Mouse (Mus musculus) midbrain, embryonic 14.5 days (tissue): Measurements from ENCODE around the gene Bpifb9b. TPM values are rescaled to one million over a fixed set of nuclear protein-coding genes. Genes with fewer than 3 reads are reported as not detected.
"Not testable (repeated sequence)": the region's sequence is repeated elsewhere in the genome, so short reads cannot be mapped to it uniquely, and the experiment has no call there.

Experiments used
- ATAC-seq: fragments of 200-750 bp; cut with Nextera tagmentation; 2 replicates; pipeline ENCODE4 v1.8.0; 2017; ENCODE audit warnings: moderate number of reproducible peaks, moderate library complexity; ENCODE audit not compliant: low FRiP score, low TSS enrichment
- DNase-seq: peaks from one replicate; pipeline ENCODE4 v3.0.0-alpha.2; 2015
- H3K27ac ChIP-seq: fragments of 300-500 bp; sonication (generic); replicated peaks from 2 replicates; pipeline ENCODE4 v1.5.1; 2014; ENCODE audit warnings: mild to moderate bottlenecking, low read depth, low read length, moderate library complexity
- H3K27me3 ChIP-seq: fragments of 300-500 bp; sonication (generic); 2 replicates; pipeline ENCODE4 v1.6.1; 2014; ENCODE audit warnings: low read length, control low read depth, mixed read lengths; ENCODE audit not compliant: control insufficient read depth, insufficient read depth
- H3K36me3 ChIP-seq: fragments of 300-500 bp; sonication (generic); 2 replicates; pipeline ENCODE4 v1.6.1; 2014; ENCODE audit warnings: low read length, control low read depth; ENCODE audit not compliant: control insufficient read depth, insufficient read depth
- H3K4me1 ChIP-seq: fragments of 300-500 bp; sonication (generic); 2 replicates; pipeline ENCODE4 v1.6.1; 2014; ENCODE audit warnings: mild to moderate bottlenecking, antibody characterized with exemption, low read length, control low read depth; ENCODE audit not compliant: control insufficient read depth, insufficient read depth
- H3K4me2 ChIP-seq: fragments of 300-500 bp; sonication (generic); 2 replicates; pipeline ENCODE4 v1.6.1; 2014; ENCODE audit warnings: mild to moderate bottlenecking, low read length, moderate library complexity
- H3K4me3 ChIP-seq: fragments of 300-500 bp; sonication (generic); replicated peaks from 2 replicates; pipeline ENCODE4 v1.5.1; 2014; ENCODE audit warnings: low read depth, low read length
- H3K9ac ChIP-seq: fragments of 300-500 bp; sonication (generic); replicated peaks from 2 replicates; pipeline ENCODE4 v1.6.1; 2014; ENCODE audit warnings: mild to moderate bottlenecking, low read length, moderate library complexity
- H3K9me3 ChIP-seq: fragments of 300-500 bp; sonication (generic); 2 replicates; pipeline ENCODE4 v1.6.1; 2016; ENCODE audit warnings: low read length, control low read depth, mixed read lengths; ENCODE audit not compliant: control insufficient read depth
- WGBS: fragments of 180-500 bp; shearing (Covaris S2); extraction: QIAGEN DNeasy Blood & Tissue Kit; methylation state at CpG from one replicate; pipeline ENCODE4 v1.1.7; 2014; 5-methylcytosine and 5-hydroxymethylcytosine counted together
- polyA plus RNA-seq: library from polyadenylated mRNA; unstranded; fragments of >200 nt; fragmentation: Nextera tagmentation; extraction: Ambion mirVana; gene quantifications from 2 replicates; pipeline ENCODE4 v1.2.1, GENCODE M21; 2014

Gene Bpifb9b
- not detected in 2 replicates for polyA plus RNA-seq

DNA sequence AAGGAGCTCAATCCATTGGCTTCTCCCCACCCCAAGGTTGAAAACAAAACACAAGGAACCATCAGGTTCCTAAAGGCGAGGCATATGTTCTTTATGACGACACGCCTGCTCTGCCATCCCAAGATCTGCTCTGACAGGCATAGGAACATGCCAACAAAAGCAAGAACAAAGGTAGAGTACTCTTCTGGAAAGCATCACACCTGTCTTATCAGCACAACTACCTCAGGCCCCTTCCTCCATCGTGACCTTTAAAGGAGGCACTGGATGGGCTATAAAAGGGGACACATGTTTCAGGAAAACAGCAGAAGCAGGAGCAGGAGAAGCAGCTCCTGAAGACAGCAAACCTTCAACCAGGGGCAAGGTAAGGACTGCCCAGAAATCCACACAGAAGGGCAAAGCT, at the start of gene Bpifb9b:
Gene Bpifb9b, plus strand, starts transcription at position 301 of the 400 bp plus-strand sequence.
- ATAC-seq, H3K9ac ChIP-seq, H3K27ac ChIP-seq, H3K27me3 ChIP-seq, H3K4me1 ChIP-seq, H3K4me3 ChIP-seq, H3K36me3 ChIP-seq, H3K4me2 ChIP-seq, H3K9me3 ChIP-seq, DNase-seq: not testable (repeated sequence)
- 91% methylated on average over 4 of the region's 4 CpGs for WGBS

DNA sequence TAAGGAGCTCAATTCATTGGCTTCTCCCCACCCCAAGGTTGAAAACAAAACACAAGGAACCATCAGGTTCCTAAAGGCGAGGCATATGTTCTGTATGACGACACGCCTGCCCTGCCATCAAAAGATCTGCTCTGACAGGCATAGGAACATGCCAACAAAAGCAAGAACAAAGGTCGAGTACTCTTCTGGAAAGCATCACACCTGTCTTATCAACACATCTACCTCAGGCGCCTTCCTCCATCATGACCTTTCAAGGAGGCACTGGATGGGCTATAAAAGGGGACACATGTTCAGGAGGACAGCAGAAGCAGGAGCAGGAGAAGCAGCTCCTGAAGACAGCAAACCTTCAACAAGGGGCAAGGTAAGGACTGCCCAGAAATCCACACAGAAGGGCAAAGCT, 49.5 kb upstream of the Bpifb9b start, which contains the start of gene Bpifb9a:
Gene Bpifb9a, plus strand, starts transcription at position 301 of the 400 bp plus-strand sequence.
- ATAC-seq, H3K9ac ChIP-seq: not testable (repeated sequence)

DNA sequence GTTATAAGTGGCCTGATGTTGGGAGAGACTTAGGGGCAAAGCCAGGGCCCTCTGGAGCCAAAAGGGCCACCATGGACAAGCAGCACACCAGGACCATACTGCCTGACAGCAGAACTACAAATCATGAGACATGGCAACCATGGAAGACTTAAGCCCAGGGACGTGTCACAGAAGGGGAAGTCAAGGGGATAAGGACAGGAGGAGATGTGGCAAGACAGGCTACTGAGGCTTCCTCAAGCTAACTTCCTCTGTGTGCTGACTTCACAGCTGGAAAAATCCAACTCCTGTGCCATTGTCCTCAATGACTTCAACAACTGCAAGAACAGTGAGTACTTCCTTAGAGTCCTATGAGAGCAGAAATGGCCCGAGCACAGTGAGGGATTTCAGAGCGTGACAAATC, 42.6 kb upstream of the Bpifb9b start:
- not testable (repeated sequence) for H3K4me1 ChIP-seq, H3K4me2 ChIP-seq, H3K4me3 ChIP-seq, DNase-seq, H3K36me3 ChIP-seq, ATAC-seq, H3K27ac ChIP-seq, H3K27me3 ChIP-seq, H3K9ac ChIP-seq, H3K9me3 ChIP-seq
- 73% methylated on average over 3 of the region's 3 CpGs for WGBS

More for the DNA sequence above, 49.5 kb upstream of the Bpifb9b start, which contains the start of gene Bpifb9a:
- not testable (repeated sequence) for H3K9me3 ChIP-seq, H3K4me1 ChIP-seq, H3K4me2 ChIP-seq, H3K27me3 ChIP-seq, H3K36me3 ChIP-seq, H3K27ac ChIP-seq, DNase-seq, H3K4me3 ChIP-seq
- 81% methylated on average over 5 of the region's 5 CpGs for WGBS

DNA sequence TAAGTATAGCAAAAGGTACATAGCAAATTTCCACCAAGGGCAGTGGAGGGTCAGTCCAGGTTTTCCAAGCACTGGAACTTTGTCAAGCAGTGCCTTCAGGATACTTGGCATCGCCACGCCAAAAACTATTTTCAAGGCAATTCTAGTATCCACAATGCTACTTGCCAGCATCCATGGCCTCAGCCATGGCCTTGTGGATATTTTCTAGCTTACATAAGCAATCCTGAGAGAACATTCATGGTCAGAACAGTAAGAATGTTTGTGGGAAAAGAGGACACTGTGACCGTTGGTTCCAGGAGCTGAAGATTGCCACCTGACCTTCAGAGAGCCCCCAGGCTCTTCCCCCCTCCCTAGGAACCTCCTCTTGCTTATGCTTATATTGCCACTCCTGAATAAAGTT, 15.2 kb upstream of the Bpifb9b start:
- not testable (repeated sequence) for H3K4me2 ChIP-seq, H3K27me3 ChIP-seq, H3K4me3 ChIP-seq, H3K36me3 ChIP-seq, H3K4me1 ChIP-seq, H3K9me3 ChIP-seq, H3K9ac ChIP-seq, DNase-seq, ATAC-seq, H3K27ac ChIP-seq
- 86% methylated on average over 3 of the region's 3 CpGs for WGBS

DNA sequence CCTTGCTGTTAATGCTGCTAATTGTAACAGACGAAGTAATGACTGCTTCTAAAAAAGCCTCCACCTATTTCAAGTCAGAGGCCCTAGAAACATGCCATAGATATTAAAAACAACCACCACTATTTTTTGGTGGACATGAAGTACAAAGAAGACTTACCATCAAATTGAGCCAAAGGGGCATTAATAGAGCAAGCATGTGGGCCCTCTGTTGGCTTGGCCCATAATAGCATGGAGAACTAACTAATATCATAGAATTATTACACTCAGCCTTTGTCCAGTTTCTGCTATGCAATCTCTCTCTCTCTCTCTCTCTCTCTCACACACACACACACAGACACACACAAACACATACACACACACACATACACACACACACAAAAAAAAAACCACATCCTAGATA, 14.2 kb upstream of the Bpifb9b start:
- no peaks in the 10 kb centered on the region for H3K27me3 ChIP-seq
- H3K27ac ChIP-seq = no peak overlapping the region
- DNase-seq (no peak), ATAC-seq (no peak)
- no peak overlapping the region for H3K9ac ChIP-seq
- no peaks in the 10 kb centered on the region for H3K9me3 ChIP-seq
- H3K4me3 ChIP-seq = no peak overlapping the region
- no peaks in the 10 kb centered on the region for H3K4me1 ChIP-seq
- no peaks in the 10 kb centered on the region for H3K36me3 ChIP-seq
- no peak overlapping the region for H3K4me2 ChIP-seq
- WGBS = 83% methylated on average over 1 of the region's 1 CpGs

DNA sequence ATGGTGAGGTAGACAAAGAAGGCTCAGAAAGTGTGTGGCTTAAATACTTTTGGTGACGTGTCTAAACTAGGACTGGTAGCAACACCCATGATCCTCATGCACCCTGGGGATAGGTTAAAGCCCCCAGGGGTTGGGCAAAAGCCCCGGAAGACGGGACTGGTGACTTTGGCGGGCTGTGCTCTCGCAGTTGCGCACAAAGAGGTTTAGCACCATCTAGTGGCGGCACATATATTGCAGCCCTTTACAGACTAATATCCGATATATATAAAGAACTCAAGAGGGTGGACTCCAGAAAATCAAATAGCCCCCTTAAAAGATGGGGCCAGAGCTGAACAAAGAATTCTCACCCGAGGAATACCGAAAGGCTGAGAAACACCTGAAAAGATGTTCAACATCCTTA, 12.3 kb upstream of the Bpifb9b start:
- H3K4me1 ChIP-seq, H3K27me3 ChIP-seq, H3K36me3 ChIP-seq, H3K9ac ChIP-seq, ATAC-seq, H3K9me3 ChIP-seq, H3K4me2 ChIP-seq, H3K4me3 ChIP-seq, H3K27ac ChIP-seq: not testable (repeated sequence)
- 3% methylated on average over 10 of the region's 10 CpGs for WGBS
- DNase-seq = peak; percentile 82

DNA sequence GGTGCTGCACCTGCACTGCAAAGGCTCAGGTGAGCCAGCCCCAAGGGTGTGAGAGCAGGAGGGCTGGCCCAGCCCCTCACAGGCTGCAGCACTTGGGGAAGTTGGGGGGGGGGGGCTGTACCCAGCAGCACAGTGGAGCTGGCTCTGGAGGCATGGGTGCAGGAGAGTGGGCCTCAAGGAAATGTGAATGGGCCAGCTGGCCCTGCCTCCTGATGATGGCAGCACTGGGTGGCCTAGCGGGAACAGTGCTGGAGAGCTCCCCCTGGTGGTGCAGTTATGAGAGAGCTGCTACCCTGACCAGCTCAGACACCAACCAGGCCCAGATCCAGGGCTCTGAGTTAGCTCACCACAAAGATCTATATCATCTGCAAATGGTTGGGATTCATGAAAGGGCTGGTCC, 6.5 kb upstream of the Bpifb9b start:
- WGBS = 21% methylated on average over 1 of the region's 1 CpGs
- Histone ChIP-seq H3K27ac (no peak overlapping the region), H3K4me1 (no peaks in the 10 kb centered on the region), H3K4me2 (no peak overlapping the region), H3K9me3 (no peaks in the 10 kb centered on the region), H3K27me3 (no peaks in the 10 kb centered on the region), H3K4me3 (no peak overlapping the region), H3K9ac (no peak overlapping the region), H3K36me3 (no peaks in the 10 kb centered on the region)
- ATAC-seq (no peak), DNase-seq (peak; percentile 75)

DNA sequence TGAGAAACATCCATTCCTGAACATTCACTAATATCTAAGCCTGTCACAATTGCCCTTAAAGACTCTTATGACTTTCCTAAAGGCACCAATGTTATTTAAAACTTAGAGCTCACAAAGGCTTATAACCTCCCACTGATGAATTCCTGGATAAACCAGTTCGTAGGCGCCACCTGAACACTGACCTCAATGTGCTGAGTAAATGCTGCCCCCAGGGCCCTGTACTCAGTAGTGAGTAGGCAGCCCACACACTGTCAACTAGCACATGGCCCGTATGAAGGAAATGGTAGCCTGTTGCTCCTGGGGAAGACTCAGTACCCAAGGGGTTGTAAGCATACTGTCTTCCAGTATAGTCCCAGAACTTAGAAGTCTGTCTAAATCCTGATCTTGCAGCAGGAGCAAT, 5.3 kb upstream of the Bpifb9b start:
- DNase-seq = no peak
- H3K4me3 ChIP-seq = no peak overlapping the region
- WGBS = 85% methylated on average over 3 of the region's 3 CpGs
- no peaks in the 10 kb centered on the region for H3K4me1 ChIP-seq
- no peak overlapping the region for H3K27ac ChIP-seq
- no peaks in the 10 kb centered on the region for H3K36me3 ChIP-seq
- no peaks in the 10 kb centered on the region for H3K9me3 ChIP-seq
- no peak overlapping the region for H3K4me2 ChIP-seq
- no peaks in the 10 kb centered on the region for H3K27me3 ChIP-seq
- ATAC-seq = no peak
- no peak overlapping the region for H3K9ac ChIP-seq

DNA sequence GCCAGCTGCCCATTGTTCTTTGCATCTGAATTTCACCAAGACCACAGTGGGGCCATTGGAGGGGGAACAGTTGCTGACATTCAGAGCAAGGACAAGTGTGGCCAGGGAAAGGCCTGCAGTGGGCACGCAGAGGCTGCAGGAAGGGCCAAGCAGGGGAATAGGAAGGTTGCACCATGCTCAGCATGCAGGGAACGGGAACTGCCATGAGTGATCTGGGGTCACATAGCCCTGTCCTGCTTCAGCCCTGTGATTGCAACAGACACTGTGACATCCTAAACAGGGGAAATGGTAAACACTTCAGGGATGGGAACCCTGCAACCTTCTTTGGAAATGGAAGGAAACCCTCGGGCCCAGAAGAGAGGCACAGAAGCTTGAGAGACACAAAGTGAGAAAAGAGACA, 2.4 kb upstream of the Bpifb9b start:
- not testable (repeated sequence) for H3K27ac ChIP-seq, H3K9me3 ChIP-seq, H3K27me3 ChIP-seq, H3K4me2 ChIP-seq, H3K36me3 ChIP-seq, DNase-seq, ATAC-seq, H3K4me3 ChIP-seq, H3K9ac ChIP-seq, H3K4me1 ChIP-seq
- 83% methylated on average over 1 of the region's 3 CpGs for WGBS
